Mouse (Mus musculus) lung, embryonic 16.5 days (tissue): Measurements from ENCODE around the gene Rad51b. TPM values are rescaled to one million over a fixed set of nuclear protein-coding genes. Genes with fewer than 3 reads are reported as not detected.

Experiments used
- ATAC-seq: fragments of 200-750 bp; cut with Nextera tagmentation; 2 replicates; pipeline ENCODE4 v1.8.0; 2017; ENCODE audit warnings: low read depth, mild to moderate bottlenecking, moderate library complexity
- H3K27ac ChIP-seq: fragments of 300-500 bp; sonication (generic); 2 replicates; pipeline ENCODE4 v1.5.1; 2014; ENCODE audit warnings: mild to moderate bottlenecking, control low read depth, low read length
- H3K27me3 ChIP-seq: fragments of 300-500 bp; sonication (generic); 2 replicates; pipeline ENCODE4 v1.6.1; 2014; ENCODE audit warnings: low read depth, low read length, mixed read lengths; ENCODE audit not compliant: control insufficient read depth, insufficient read depth
- H3K36me3 ChIP-seq: fragments of 300-500 bp; sonication (generic); 2 replicates; pipeline ENCODE4 v1.6.1; 2014; ENCODE audit warnings: low read length; ENCODE audit not compliant: control insufficient read depth, insufficient read depth
- H3K4me1 ChIP-seq: fragments of 300-500 bp; sonication (generic); replicated peaks from 2 replicates; pipeline ENCODE4 v1.6.1; 2014; ENCODE audit warnings: low read length, mixed read lengths; ENCODE audit not compliant: control insufficient read depth, insufficient read depth
- H3K4me2 ChIP-seq: fragments of 300-500 bp; sonication (generic); 2 replicates; pipeline ENCODE4 v1.6.1; 2014; ENCODE audit warnings: low read depth, low read length, control low read depth
- H3K4me3 ChIP-seq: fragments of 300-500 bp; sonication (generic); 2 replicates; pipeline ENCODE4 v1.5.1; 2014; ENCODE audit warnings: mild to moderate bottlenecking, low read length, control low read depth
- H3K9ac ChIP-seq: fragments of 300-500 bp; sonication (generic); 2 replicates; pipeline ENCODE4 v1.6.1; 2014; ENCODE audit warnings: low read length, control low read depth
- H3K9me3 ChIP-seq: fragments of 300-500 bp; sonication (generic); 2 replicates; pipeline ENCODE4 v1.6.1; 2016; ENCODE audit warnings: low read length; ENCODE audit not compliant: control insufficient read depth
- WGBS: fragments of 180-500 bp; shearing (Covaris S2); extraction: QIAGEN DNeasy Blood & Tissue Kit; methylation state at CpG from one replicate; pipeline ENCODE4 v1.1.7; 2014; 5-methylcytosine and 5-hydroxymethylcytosine counted together
- polyA plus RNA-seq: library from polyadenylated mRNA; unstranded; fragments of >200 nt; fragmentation: Nextera tagmentation; extraction: Ambion mirVana; gene quantifications from 2 replicates; pipeline ENCODE4 v1.2.1, GENCODE M21; 2015

Gene Rad51b
- polyA plus RNA-seq, 1 experiment from 2014 or later = 7.6 TPM

DNA sequence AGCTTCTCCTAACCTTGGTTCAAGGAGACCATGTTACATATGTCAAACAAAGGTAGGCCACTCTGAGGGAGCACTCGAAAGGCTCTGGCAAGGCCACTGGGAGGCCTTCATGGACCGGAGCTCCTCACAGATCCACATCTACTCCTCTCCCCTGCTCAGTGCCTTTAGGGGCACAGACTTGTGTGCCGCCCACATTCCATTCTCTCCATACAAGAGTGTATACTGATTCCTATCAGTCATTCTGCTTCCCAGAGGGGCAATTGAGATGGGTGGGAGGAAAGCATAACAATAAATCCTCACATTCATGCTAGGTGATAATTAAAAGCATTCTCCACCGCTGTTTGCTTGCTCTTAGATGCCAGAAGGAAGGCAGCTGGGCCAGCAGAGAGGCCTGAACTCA lies 458.5 kb downstream of the Rad51b start:
- peak; percentile 47; the same call in 1 of the 2 replicates for ATAC-seq
- WGBS = 56% methylated on average over 4 of the region's 4 CpGs
- Histone ChIP-seq H3K36me3 (no peaks in the 10 kb centered on the region), H3K4me3 (no peak overlapping the region), H3K27me3 (no peaks in the 10 kb centered on the region), H3K4me2 (no peak overlapping the region), H3K9ac (no peak overlapping the region), H3K9me3 (no peaks in the 10 kb centered on the region), H3K27ac (peak overlapping the region; percentile 62), H3K4me1 (peaks cover 50% of the 10 kb centered on the region)

DNA sequence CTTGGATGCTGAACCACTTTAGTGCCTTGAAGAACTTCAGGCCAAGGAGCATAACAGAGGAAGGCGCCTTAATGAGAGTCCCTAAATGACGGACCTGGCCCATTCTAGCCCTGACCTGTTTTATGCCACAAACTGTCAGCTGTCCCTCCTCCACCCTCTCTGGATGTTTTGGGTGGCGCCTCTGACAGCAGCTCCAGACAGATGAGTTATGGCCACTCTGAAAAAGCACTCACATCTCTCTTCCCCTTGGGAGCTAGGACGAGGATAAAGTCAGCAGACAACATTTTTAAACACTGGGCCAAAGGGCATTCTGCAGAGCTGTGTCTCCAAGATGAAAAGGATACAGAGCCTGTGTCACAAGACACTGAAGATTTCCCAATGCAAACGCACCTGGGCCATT lies 459.3 kb downstream of the Rad51b start:
- Histone ChIP-seq H3K36me3 (no peaks in the 10 kb centered on the region), H3K4me2 (no peak overlapping the region), H3K4me1 (peaks cover 43% of the 10 kb centered on the region), H3K4me3 (no peak overlapping the region), H3K27me3 (no peaks in the 10 kb centered on the region), H3K27ac (no peak overlapping the region), H3K9me3 (no peaks in the 10 kb centered on the region), H3K9ac (no peak overlapping the region)
- WGBS = 52% methylated on average over 5 of the region's 5 CpGs
- no peak for ATAC-seq

DNA sequence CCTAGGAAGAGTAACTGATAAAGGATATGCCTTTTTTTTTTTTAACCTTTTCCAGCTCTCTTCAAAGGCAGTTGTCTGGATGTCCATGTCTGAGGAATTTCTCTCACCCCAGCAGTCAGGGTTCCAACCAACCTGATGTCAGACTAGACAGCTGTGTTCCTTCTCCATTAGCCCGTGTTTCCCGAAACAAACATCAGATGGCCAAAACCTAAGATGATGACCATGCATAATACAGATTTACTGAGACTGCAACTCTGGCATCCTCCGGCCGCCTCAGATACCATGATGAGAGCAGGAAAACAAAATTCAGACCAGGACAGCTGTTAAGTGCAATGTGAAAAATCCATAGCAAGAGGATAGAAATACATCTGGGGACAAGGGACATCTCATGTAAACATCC lies 460.7 kb downstream of the Rad51b start:
- Histone ChIP-seq H3K27ac (peak overlapping the region; percentile 56; the same call in 1 of the 2 replicates), H3K9me3 (no peaks in the 10 kb centered on the region), H3K4me1 (peaks cover 38% of the 10 kb centered on the region), H3K27me3 (no peaks in the 10 kb centered on the region), H3K9ac (no peak overlapping the region), H3K36me3 (no peaks in the 10 kb centered on the region), H3K4me2 (no peak overlapping the region), H3K4me3 (no peak overlapping the region)
- ATAC-seq = no peak
- WGBS = 49% methylated on average over 4 of the region's 4 CpGs

DNA sequence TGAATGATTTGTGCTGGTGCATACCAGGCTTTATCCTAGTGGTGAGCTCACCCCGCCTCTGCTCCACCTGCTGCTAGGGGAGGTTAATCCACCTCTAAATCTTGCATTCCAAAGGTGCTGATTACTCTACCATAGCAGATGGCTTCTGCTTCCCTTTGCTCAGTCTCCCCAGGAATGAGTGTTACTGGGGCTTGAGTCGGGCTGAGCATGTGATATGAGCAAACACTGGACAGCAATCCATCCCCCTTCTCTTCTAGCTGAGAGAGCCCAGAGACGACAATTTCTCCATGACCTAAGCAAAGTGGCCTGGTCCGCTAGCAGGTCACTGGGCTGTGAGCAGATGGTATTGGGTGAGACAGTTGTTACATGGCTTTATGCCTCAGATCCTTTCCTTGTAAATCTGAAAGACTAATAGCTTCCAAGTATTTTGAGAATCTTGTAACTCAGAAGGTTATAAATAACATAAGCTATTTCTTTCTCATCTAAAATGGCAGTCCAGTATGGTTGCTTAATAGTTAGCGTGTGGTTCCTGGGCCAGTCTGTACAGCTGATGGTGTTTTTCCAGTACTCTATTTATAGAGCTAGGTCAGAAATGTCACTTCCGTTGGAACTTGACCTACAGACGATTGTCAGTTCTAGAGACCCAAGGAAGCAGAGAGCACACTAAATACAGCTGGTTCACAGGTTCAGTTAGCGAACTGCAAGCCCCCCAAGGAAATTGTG lies 462.3 kb downstream of the Rad51b start:
- ATAC-seq = 0 out of 2 replicates have a peak, but pooled peaks have one; percentile 13
- 53% methylated on average over 8 of the region's 8 CpGs for WGBS
- H3K27me3 ChIP-seq = no peaks in the 10 kb centered on the region
- no peaks in the 10 kb centered on the region for H3K36me3 ChIP-seq
- H3K4me1 ChIP-seq = peaks cover 39% of the 10 kb centered on the region
- no peak overlapping the region for H3K9ac ChIP-seq
- H3K27ac ChIP-seq = peak overlapping the region; percentile 11
- H3K4me3 ChIP-seq = no peak overlapping the region
- no peak overlapping the region for H3K4me2 ChIP-seq
- H3K9me3 ChIP-seq = no peaks in the 10 kb centered on the region

DNA sequence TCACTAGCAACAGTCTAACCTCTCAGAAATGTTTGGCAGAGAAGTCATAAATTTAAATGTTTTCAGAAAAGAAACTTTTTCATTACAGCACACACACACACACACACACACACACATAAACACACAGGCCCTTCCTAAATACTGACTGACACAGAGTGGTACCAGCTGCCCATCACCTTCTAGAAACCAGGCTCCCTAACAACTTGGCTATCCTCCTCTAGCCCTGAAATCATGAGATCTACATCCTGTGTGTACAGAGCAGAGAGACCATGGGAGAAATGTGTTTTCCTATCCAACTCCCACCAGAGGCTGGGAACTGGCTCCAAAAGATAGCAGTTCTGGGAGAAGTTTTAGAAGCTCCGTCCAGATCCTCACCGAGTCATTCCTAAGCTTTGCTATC lies 464.1 kb downstream of the Rad51b start:
- H3K36me3 ChIP-seq = no peaks in the 10 kb centered on the region
- no peak overlapping the region for H3K4me2 ChIP-seq
- H3K4me1 ChIP-seq = peaks cover 29% of the 10 kb centered on the region
- 42% methylated on average over 2 of the region's 2 CpGs for WGBS
- peak; percentile 80 for ATAC-seq
- H3K4me3 ChIP-seq = no peak overlapping the region
- H3K9ac ChIP-seq = no peak overlapping the region
- H3K9me3 ChIP-seq = no peaks in the 10 kb centered on the region
- no peaks in the 10 kb centered on the region for H3K27me3 ChIP-seq
- H3K27ac ChIP-seq = peak overlapping the region; percentile 82

DNA sequence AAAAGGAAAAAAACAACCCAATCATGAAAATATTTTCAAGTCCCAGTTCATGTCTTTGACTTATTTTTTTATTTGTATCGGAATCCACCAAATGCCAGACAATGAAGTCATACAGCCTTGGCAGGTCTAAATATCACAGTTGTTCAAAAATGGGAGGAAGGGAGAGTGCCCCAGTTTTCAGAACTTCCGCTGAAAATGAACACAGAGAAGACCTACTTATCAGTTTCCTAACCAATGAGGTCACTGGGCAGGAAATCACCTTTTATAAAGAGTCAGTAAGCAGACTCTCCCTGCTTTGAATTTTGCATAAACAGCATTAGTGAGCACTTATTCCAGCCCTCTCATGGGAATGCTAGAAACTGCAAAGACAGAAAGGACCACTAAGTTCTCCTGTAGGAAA lies 465.0 kb downstream of the Rad51b start:
- H3K4me1 ChIP-seq = peaks cover 23% of the 10 kb centered on the region
- no peaks in the 10 kb centered on the region for H3K9me3 ChIP-seq
- ATAC-seq = no peak
- 38% methylated on average over 2 of the region's 2 CpGs for WGBS
- H3K36me3 ChIP-seq = no peaks in the 10 kb centered on the region
- no peak overlapping the region for H3K4me2 ChIP-seq
- peak overlapping the region; percentile 15 for H3K27ac ChIP-seq
- H3K9ac ChIP-seq = no peak overlapping the region
- H3K4me3 ChIP-seq = no peak overlapping the region
- H3K27me3 ChIP-seq = no peaks in the 10 kb centered on the region

DNA sequence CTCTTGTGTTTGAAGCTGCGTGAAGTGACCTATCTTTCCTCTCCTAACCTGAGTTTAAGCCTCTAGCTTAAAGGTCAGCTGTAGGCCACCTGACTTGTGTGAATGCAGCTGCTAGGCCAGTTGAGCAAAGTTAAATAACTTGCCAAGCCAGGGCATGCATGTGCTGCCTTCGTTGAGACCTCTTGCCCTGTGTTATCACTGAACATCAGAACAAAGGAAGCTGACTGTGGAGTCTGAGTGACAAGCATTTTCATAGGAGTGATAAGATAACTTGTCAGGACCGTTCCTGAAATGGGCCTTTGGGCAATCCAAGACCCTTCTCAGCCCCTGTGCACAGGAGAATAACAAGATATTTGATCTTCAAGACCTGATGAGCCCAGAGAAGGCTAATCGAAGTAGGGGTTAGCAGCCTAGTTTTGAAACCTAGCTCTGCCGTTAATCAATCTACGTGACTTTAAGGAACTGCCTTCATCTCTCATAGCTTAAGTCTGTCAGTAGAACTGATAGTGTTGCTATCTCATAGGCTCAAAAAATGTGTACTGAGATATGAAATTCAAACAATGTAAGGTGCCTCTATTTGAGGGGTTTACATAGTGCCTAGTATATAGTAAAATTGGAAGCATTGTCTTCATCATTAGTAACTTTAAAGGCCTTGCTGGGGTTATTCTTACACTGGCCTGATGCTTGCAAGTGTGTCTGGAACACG lies 465.6 kb downstream of the Rad51b start:
- peaks cover 23% of the 10 kb centered on the region for H3K4me1 ChIP-seq
- H3K4me3 ChIP-seq = no peak overlapping the region
- no peaks in the 10 kb centered on the region for H3K9me3 ChIP-seq
- no peaks in the 10 kb centered on the region for H3K36me3 ChIP-seq
- H3K27ac ChIP-seq = peak overlapping the region; percentile 15
- WGBS = 41% methylated on average over 7 of the region's 7 CpGs
- ATAC-seq = no peak
- H3K4me2 ChIP-seq = no peak overlapping the region
- no peak overlapping the region for H3K9ac ChIP-seq
- no peaks in the 10 kb centered on the region for H3K27me3 ChIP-seq

DNA sequence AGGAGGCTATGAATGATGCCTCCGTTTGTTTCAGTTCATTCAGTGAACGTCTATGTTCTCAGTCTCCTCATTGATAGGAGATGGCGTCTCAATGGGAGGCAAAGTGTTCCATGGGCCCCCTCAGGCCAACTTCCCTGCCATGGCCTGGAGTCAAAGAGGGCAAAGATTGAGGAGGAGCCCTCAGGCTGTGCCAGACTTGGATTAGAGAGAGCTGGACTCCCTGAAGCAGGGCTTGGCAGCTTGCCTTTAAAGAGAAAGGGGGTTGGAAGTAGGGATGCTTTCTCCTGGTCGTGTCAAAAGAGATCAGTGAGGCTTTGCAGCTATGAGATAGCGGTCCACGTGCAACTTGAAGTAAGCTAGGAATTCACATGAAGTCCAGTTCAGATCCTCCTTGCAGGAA lies 469.0 kb downstream of the Rad51b start:
- Histone ChIP-seq H3K27ac (no peak overlapping the region), H3K9ac (no peak overlapping the region), H3K27me3 (no peaks in the 10 kb centered on the region), H3K4me1 (peaks cover 8% of the 10 kb centered on the region), H3K4me2 (no peak overlapping the region), H3K36me3 (no peaks in the 10 kb centered on the region), H3K4me3 (no peak overlapping the region), H3K9me3 (no peaks in the 10 kb centered on the region)
- no peak for ATAC-seq
- WGBS = 71% methylated on average over 6 of the region's 6 CpGs

DNA sequence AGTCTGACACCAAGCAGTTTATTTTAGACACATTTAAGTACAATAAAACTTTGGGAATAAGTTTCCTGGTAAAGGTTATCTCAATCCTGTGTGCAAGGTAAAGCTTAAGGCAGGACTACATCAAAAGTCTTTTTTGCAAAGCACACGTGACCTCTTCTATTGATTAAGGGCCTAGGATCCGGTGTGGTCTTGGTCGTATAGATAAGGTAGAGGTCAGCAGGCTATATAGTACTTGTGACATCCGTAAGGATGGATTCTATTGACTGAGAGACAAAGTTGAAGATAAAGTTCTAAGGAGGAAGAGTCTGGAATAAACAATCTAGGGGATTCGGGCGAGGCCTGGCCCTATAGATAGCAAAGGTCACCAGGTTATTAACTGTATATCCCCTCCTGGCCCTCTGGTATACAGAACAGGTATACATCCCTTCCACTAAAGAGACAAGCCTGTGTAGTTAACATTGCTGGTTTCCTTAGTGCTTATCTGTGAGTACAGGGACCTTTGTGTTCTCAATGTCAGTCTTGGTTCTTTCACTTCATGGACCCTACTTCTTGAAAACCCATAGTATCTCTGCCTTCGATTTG lies 471.8 kb downstream of the Rad51b start:
- no peak overlapping the region for H3K27ac ChIP-seq
- H3K4me1 ChIP-seq = peaks cover 3% of the 10 kb centered on the region; the same call in 1 of the 2 replicates
- ATAC-seq = no peak
- H3K9me3 ChIP-seq = 0 out of 2 replicates have a peak, but pooled peaks cover 2% of the 10 kb centered on the region
- 60% methylated on average over 7 of the region's 7 CpGs for WGBS
- H3K27me3 ChIP-seq = no peaks in the 10 kb centered on the region
- no peak overlapping the region for H3K4me2 ChIP-seq
- no peak overlapping the region for H3K9ac ChIP-seq
- no peak overlapping the region for H3K4me3 ChIP-seq
- H3K36me3 ChIP-seq = no peaks in the 10 kb centered on the region
